Mouse (Mus musculus): Measurements from ENCODE around the gene Specc1. TPM values are rescaled to one million over a fixed set of nuclear protein-coding genes. Genes with fewer than 3 reads are reported as not detected.

Gene Specc1
- total RNA-seq, 1 experiment: 19.9 TPM

GRCm38 (mm10) chr11:62044627-62045026 lies 88.1 kb downstream of the Specc1 start:
- no peaks in the 10 kb centered on the region for H3K9me3 ChIP-seq (ENCODE audit: control insufficient read depth, insufficient read depth, low read depth, low read length)
- peaks cover 0 to 2% of the 10 kb centered on the region in 2 experiments; a peak in 2 of 4 replicates for H3K4me1 ChIP-seq (ENCODE audit: control insufficient read depth in 2 of 2, insufficient read depth in 2 of 2, low read length in 2 of 2, poor library complexity in 1 of 2)
- no peaks in the 10 kb centered on the region for H3K36me3 ChIP-seq (ENCODE audit: control insufficient read depth, insufficient read depth, low read length, poor library complexity, severe bottlenecking)
- no peak overlapping the region for H3K27ac ChIP-seq (ENCODE audit: insufficient read depth, low read depth, low read length, poor library complexity, severe bottlenecking)
- H3K9ac ChIP-seq (ENCODE audit: insufficient read depth, low read depth, low read length, poor library complexity, severe bottlenecking): no peak overlapping the region
- in situ Hi-C loops (cut with MboI; ENCODE audit: low sequenced_read_pairs in 2 of 2, unreplicated experiment in 2 of 2): loop anchor here in 1 of 2 experiments (5.0 kb wide), 1 partner anchor 233 kb away; no protein-coding TSS in a partner anchor
- no peak overlapping the region for H3K4me3 ChIP-seq (ENCODE audit: insufficient read depth in 1 of 2, low read depth in 1 of 2, low read length in 2 of 2, poor library complexity in 1 of 2, severe bottlenecking in 1 of 2)
- DNase-seq (ENCODE audit: low read depth, low spot score): peak; percentile 21
- TF ChIP-seq HCFC1 (IDR thresholded peaks at IDR 0.05; ENCODE audit: borderline replicate concordance, insufficient read depth, low read length): no peak
- TF ChIP-seq CHD2 (IDR thresholded peaks at IDR 0.05; ENCODE audit: low read depth, low read length): no peak
- no peak for TF ChIP-seq ZC3H11A (IDR thresholded peaks at IDR 0.05; ENCODE audit: borderline replicate concordance, low read depth, low read length)
- no peak for TF ChIP-seq ZNF384 (IDR thresholded peaks at IDR 0.05; ENCODE audit: low read depth, low read length)

- peaks cover 0 to 3% of the 10 kb centered on the region in 2 experiments; a peak in 2 of 4 replicates for H3K4me1 ChIP-seq (ENCODE audit: control insufficient read depth in 2 of 2, insufficient read depth in 2 of 2, low read length in 2 of 2, poor library complexity in 1 of 2)
- in situ Hi-C loops (cut with MboI; ENCODE audit: low sequenced_read_pairs in 2 of 2, unreplicated experiment in 2 of 2): loop anchor here in 1 of 2 experiments (5.0 kb wide), 1 partner anchor 231 kb away; no protein-coding TSS in a partner anchor
- DNase-seq (ENCODE audit: low read depth, low spot score): no peak
- H3K27ac ChIP-seq (ENCODE audit: insufficient read depth, low read depth, low read length, poor library complexity, severe bottlenecking): no peak overlapping the region
- H3K9me3 ChIP-seq (ENCODE audit: control insufficient read depth, insufficient read depth, low read depth, low read length): no peaks in the 10 kb centered on the region
- no peak overlapping the region for H3K9ac ChIP-seq (ENCODE audit: insufficient read depth, low read depth, low read length, poor library complexity, severe bottlenecking)
- H3K36me3 ChIP-seq (ENCODE audit: control insufficient read depth, insufficient read depth, low read length, poor library complexity, severe bottlenecking): no peaks in the 10 kb centered on the region
- TF ChIP-seq MAFK (IDR thresholded peaks at IDR 0.05; ENCODE audit: insufficient read depth, low read depth, low read length) (no peak), CHD2 (IDR thresholded peaks at IDR 0.05; ENCODE audit: low read depth, low read length) (no peak), ZNF384 (IDR thresholded peaks at IDR 0.05; ENCODE audit: low read depth, low read length) (no peak), HCFC1 (IDR thresholded peaks at IDR 0.05; ENCODE audit: borderline replicate concordance, insufficient read depth, low read length) (no peak), ZC3H11A (IDR thresholded peaks at IDR 0.05; ENCODE audit: borderline replicate concordance, low read depth, low read length) (no peak)
- no peak overlapping the region for H3K4me3 ChIP-seq (ENCODE audit: insufficient read depth in 1 of 2, low read depth in 1 of 2, low read length in 2 of 2, poor library complexity in 1 of 2, severe bottlenecking in 1 of 2)
Measured at GRCm38 (mm10) chr11:62045964-62046363, 89.4 kb downstream of the Specc1 start.

GRCm38 (mm10) chr11:62047817-62048640 lies 91.5 kb downstream of the Specc1 start:
- no peaks in the 10 kb centered on the region for H3K9me3 ChIP-seq (ENCODE audit: control insufficient read depth, insufficient read depth, low read depth, low read length)
- no peak overlapping the region for H3K4me3 ChIP-seq (ENCODE audit: insufficient read depth in 1 of 2, low read depth in 1 of 2, low read length in 2 of 2, poor library complexity in 1 of 2, severe bottlenecking in 1 of 2)
- H3K4me1 ChIP-seq (ENCODE audit: control insufficient read depth in 2 of 2, insufficient read depth in 2 of 2, low read length in 2 of 2, poor library complexity in 1 of 2): peaks cover 0 to 10% of the 10 kb centered on the region in 2 experiments; a peak in 2 of 4 replicates
- no peak overlapping the region for H3K27ac ChIP-seq (ENCODE audit: insufficient read depth, low read depth, low read length, poor library complexity, severe bottlenecking)
- H3K36me3 ChIP-seq (ENCODE audit: control insufficient read depth, insufficient read depth, low read length, poor library complexity, severe bottlenecking): no peaks in the 10 kb centered on the region
- peak; percentile 60 for DNase-seq (ENCODE audit: low read depth, low spot score)
- TF ChIP-seq HCFC1 (IDR thresholded peaks at IDR 0.05; ENCODE audit: borderline replicate concordance, insufficient read depth, low read length) (no peak), ZC3H11A (IDR thresholded peaks at IDR 0.05; ENCODE audit: borderline replicate concordance, low read depth, low read length) (peak; percentile 94)
- H3K9ac ChIP-seq (ENCODE audit: insufficient read depth, low read depth, low read length, poor library complexity, severe bottlenecking): no peak overlapping the region
- in situ Hi-C loops (cut with MboI; ENCODE audit: low sequenced_read_pairs in 2 of 2, unreplicated experiment in 2 of 2): loop anchor here in 1 of 2 experiments (5.0 kb wide), 1 partner anchor 229 kb away; no protein-coding TSS in a partner anchor

GRCm38 (mm10) chr11:62049170-62049569 lies 92.6 kb downstream of the Specc1 start:
- Histone ChIP-seq H3K9ac (ENCODE audit: insufficient read depth, low read depth, low read length, poor library complexity, severe bottlenecking) (no peak overlapping the region), H3K4me1 (ENCODE audit: control insufficient read depth in 2 of 2, insufficient read depth in 2 of 2, low read length in 2 of 2, poor library complexity in 1 of 2) (peaks cover 0 to 10% of the 10 kb centered on the region in 2 experiments; a peak in 2 of 4 replicates), H3K36me3 (ENCODE audit: control insufficient read depth, insufficient read depth, low read length, poor library complexity, severe bottlenecking) (no peaks in the 10 kb centered on the region), H3K9me3 (ENCODE audit: control insufficient read depth, insufficient read depth, low read depth, low read length) (no peaks in the 10 kb centered on the region), H3K4me3 (ENCODE audit: insufficient read depth in 1 of 2, low read depth in 1 of 2, low read length in 2 of 2, poor library complexity in 1 of 2, severe bottlenecking in 1 of 2) (no peak overlapping the region), H3K27ac (ENCODE audit: insufficient read depth, low read depth, low read length, poor library complexity, severe bottlenecking) (no peak overlapping the region)
- DNase-seq (ENCODE audit: low read depth, low spot score): no peak
- TF ChIP-seq HCFC1 (IDR thresholded peaks at IDR 0.05; ENCODE audit: borderline replicate concordance, insufficient read depth, low read length): no peak
- no peak for TF ChIP-seq ZNF384 (IDR thresholded peaks at IDR 0.05; ENCODE audit: low read depth, low read length)
- no peak for TF ChIP-seq CHD2 (IDR thresholded peaks at IDR 0.05; ENCODE audit: low read depth, low read length)
- in situ Hi-C loops (cut with MboI; ENCODE audit: low sequenced_read_pairs in 2 of 2, unreplicated experiment in 2 of 2): loop anchor here in 1 of 2 experiments (5.0 kb wide), 1 partner anchor 228 kb away; no protein-coding TSS in a partner anchor
